Mouse (Mus musculus): ENCODE data around the gene Rcn3.

DNA sequence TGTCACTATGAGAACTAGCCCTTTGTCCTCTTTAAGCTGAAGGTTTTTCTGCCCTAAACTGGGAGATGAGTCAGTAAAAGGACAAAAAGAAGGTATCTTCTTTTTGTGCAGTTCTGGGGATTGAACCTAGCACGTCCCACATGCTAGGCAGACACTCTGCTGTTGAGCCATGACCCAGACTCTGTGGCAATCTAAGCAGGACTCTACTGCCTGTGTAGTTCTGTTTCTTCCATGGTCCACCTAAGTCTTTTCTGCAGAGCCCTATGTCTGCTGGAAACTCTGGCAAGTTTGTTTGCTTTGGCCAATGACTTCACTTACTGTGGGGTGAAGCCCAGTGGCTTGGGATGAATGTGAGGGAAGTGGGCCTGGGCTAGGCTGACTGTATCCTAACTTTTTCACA, 46.4 kb upstream of the Rcn3 start:
- TF ChIP-seq TAL1 (IDR thresholded peaks at IDR 0.05; ENCODE audit: low read length) (no peak), GATA1 (IDR thresholded peaks at IDR 0.05; ENCODE audit: low read length) (no peak)

Measured in erythroblast, embryonic 14.5 days (primary cell).